Mouse (Mus musculus) E14TG2a.4 (cell line): Measurements from ENCODE around the gene Rdh1.

ENCODE experiments used
- CTCF ChIP-seq: conservative IDR thresholded peaks from 2 replicates; pipeline ENCODE4 v1.5.1; 2014; ENCODE audit warnings: low read length
- POU5F1 ChIP-seq: IDR thresholded peaks from 2 replicates; pipeline ENCODE4 v1.6.1; 2014; ENCODE audit warnings: low read length, borderline replicate concordance

DNA sequence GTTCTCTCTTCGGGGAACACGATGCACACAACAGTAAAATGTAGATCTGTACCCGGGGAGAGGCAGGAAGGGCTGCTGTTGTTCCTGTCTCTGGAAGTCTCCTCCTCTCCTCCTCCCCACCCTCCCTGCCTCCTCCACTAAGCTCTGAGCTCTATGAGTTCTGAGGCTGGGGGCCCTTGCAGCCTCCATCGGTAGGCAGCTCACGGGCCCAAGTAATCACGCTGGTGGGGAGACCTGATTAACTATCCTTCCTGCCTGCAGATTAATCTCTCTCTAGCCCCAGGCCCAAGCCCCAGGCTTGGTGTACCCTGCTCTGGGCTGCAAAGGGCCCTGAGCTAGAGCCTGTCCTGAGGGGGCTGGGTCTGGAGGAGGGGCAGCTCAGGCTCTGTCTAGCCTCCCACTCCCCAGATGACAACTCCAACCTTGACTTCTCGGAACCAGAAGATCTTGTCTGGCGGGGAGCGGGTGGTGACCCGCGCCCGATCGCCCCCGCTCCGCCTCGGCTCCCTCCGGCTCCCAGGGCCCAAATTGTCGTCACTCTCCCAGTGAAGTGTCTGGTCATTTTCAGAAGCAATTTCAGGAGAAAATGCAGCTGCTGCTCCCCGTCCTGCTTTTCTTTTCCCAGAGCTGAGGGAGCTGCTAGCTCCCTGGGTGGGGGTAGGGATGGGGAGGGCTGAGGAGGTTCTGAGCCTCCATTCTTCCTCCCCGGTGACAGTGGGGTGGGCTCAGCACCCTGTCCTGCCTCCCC is 37.7 kb upstream of the Rdh1 start:
- TF ChIP-seq CTCF = no peak
- TF ChIP-seq POU5F1 = no peak
